10 mouse cellular contexts compared by ENCODE assay signal in genomic region chr5:111180091-111181053, GRCm38 (mm10).
A peak's percentile ranks its signal among the peaks of the same experiment; 100 is the strongest.
DNase-seq lines count a peak whose midpoint lies in the region; ATAC-seq and TF ChIP-seq lines count a peak whose summit lies in the region.
"Had no signal": no experiment of that assay in that cellular context is flagged by ENCODE, and none has a peak within 500 bp of the region (broad histone marks: within the 10 kb centered on the region; RNA-seq: fewer than 3 reads in every experiment).

No protein-coding gene starts in this region.

- no peaks in the 10 kb centered on the region for H3K9me3 ChIP-seq in forebrain, embryonic 10.5 days
- no peaks in the 10 kb centered on the region for H3K9me3 ChIP-seq in forebrain, embryonic 11.5 days (ENCODE audit: control insufficient read depth, low read length)
- no peaks in the 10 kb centered on the region for H3K9me3 ChIP-seq in hindbrain, embryonic 14.5 days (ENCODE audit: control insufficient read depth, low read length)
- H3K9me3 ChIP-seq in midbrain, embryonic 10.5 days (replicated peaks): no peaks in the 10 kb centered on the region
- H3K9me3 ChIP-seq: heart, embryonic 10.5 days had no signal

- no peak for TF ChIP-seq CTCF in brain, embryonic 14.5 days (IDR thresholded peaks at IDR 0.05; ENCODE audit: borderline replicate concordance, extremely low read depth, insufficient read depth, insufficient read length)
- no peak for TF ChIP-seq CTCF in cerebellum, adult 2 months (IDR thresholded peaks at IDR 0.05; ENCODE audit: borderline replicate concordance, insufficient read depth, low read depth, low read length)

- H3K36me3 ChIP-seq in forebrain, embryonic 10.5 days (replicated peaks): 0 out of 2 replicates have a peak, but pooled peaks cover 5% of the 10 kb centered on the region
- H3K36me3 ChIP-seq in forebrain, embryonic 11.5 days (ENCODE audit: control insufficient read depth, insufficient read depth, low read length): no peaks in the 10 kb centered on the region
- H3K36me3 ChIP-seq in hindbrain, embryonic 14.5 days (replicated peaks; ENCODE audit: control insufficient read depth, insufficient read depth): peaks cover 6% of the 10 kb centered on the region; the same call in 1 of the 2 replicates
- peaks cover 8% of the 10 kb centered on the region for H3K36me3 ChIP-seq in midbrain, embryonic 10.5 days

- no peak for DNase-seq in forebrain, embryonic 10.5 days (ENCODE audit: extremely low spot score, low spot score)
- DNase-seq in forebrain, embryonic 11.5 days (ENCODE audit: low spot score): no peak
- DNase-seq in brain, embryonic 14.5 days (ENCODE audit: low read depth): peak; percentile 63
- DNase-seq in hindbrain, embryonic 14.5 days (ENCODE audit: low spot score): no peak
- no peak for DNase-seq in midbrain, embryonic 10.5 days (ENCODE audit: low spot score)
- DNase-seq in urinary bladder, adult 2 months (ENCODE audit: low spot score): no peak
- DNase-seq in cerebellum, adult 2 months: no peak

- H3K4me1 ChIP-seq in forebrain, embryonic 10.5 days: peaks cover 41% of the 10 kb centered on the region
- H3K4me1 ChIP-seq in forebrain, embryonic 11.5 days (replicated peaks; ENCODE audit: control insufficient read depth, insufficient read depth, low read length): peaks cover 9% of the 10 kb centered on the region
- H3K4me1 ChIP-seq in hindbrain, embryonic 14.5 days (replicated peaks; ENCODE audit: control insufficient read depth, insufficient read depth, low read length): peaks cover 66% of the 10 kb centered on the region
- peaks cover 48% of the 10 kb centered on the region for H3K4me1 ChIP-seq in midbrain, embryonic 10.5 days
- 0 out of 2 replicates have a peak, but pooled peaks cover 2% of the 10 kb centered on the region for H3K4me1 ChIP-seq in cerebellum, adult 2 months (ENCODE audit: control insufficient read depth, insufficient read depth, low read length)

- no peak overlapping the region for H3K4me3 ChIP-seq in forebrain, embryonic 10.5 days
- no peak overlapping the region for H3K4me3 ChIP-seq in forebrain, embryonic 11.5 days (ENCODE audit: low read depth, low read length)
- no peak overlapping the region for H3K4me3 ChIP-seq in hindbrain, embryonic 14.5 days (replicated peaks; ENCODE audit: low read length)
- H3K4me3 ChIP-seq in midbrain, embryonic 10.5 days: no peak overlapping the region
- H3K4me3 ChIP-seq in cerebellum, adult 2 months (replicated peaks; ENCODE audit: insufficient read depth, low read depth, low read length): no peak overlapping the region
- H3K4me3 ChIP-seq: heart, embryonic 10.5 days; left cerebral cortex, adult 2 months had no signal

- no peaks in the 10 kb centered on the region for H3K27me3 ChIP-seq in forebrain, embryonic 10.5 days (ENCODE audit: poor library complexity, severe bottlenecking)
- H3K27me3 ChIP-seq in forebrain, embryonic 11.5 days (ENCODE audit: control insufficient read depth, insufficient read depth, low read length): no peaks in the 10 kb centered on the region
- H3K27me3 ChIP-seq in hindbrain, embryonic 14.5 days (ENCODE audit: control insufficient read depth, insufficient read depth, low read length): no peaks in the 10 kb centered on the region
- no peaks in the 10 kb centered on the region; the same call in 1 of the 2 replicates for H3K27me3 ChIP-seq in midbrain, embryonic 10.5 days (ENCODE audit: low read depth, poor library complexity, severe bottlenecking)
- H3K27me3 ChIP-seq in cerebellum, adult 2 months (ENCODE audit: control insufficient read depth, insufficient read depth, low read length): no peaks in the 10 kb centered on the region

- no peak overlapping the region for H3K9ac ChIP-seq in forebrain, embryonic 11.5 days (ENCODE audit: low read length)
- peak overlapping the region; percentile 40 for H3K9ac ChIP-seq in hindbrain, embryonic 14.5 days

- no peak overlapping the region for H3K4me2 ChIP-seq in forebrain, embryonic 11.5 days (ENCODE audit: low read depth, low read length, severe bottlenecking)
- H3K4me2 ChIP-seq in hindbrain, embryonic 14.5 days (replicated peaks): no peak overlapping the region

- ATAC-seq in forebrain, embryonic 11.5 days (replicated peaks; ENCODE audit: low FRiP score): no peak
- no peak for ATAC-seq in hindbrain, embryonic 14.5 days (ENCODE audit: low FRiP score)
- no peak for ATAC-seq in megakaryocyte progenitor cell, adult 5-6 weeks (replicated peaks; ENCODE audit: poor library complexity)

- WGBS in forebrain, embryonic 10.5 days: 86% methylated on average over 25 of the region's 25 CpGs
- WGBS in forebrain, embryonic 11.5 days: 83% methylated on average over 25 of the region's 25 CpGs
- 35% methylated on average over 25 of the region's 25 CpGs for WGBS in hindbrain, embryonic 14.5 days
- WGBS in midbrain, embryonic 10.5 days: 84% methylated on average over 25 of the region's 25 CpGs
- WGBS in cerebellum, adult 2 months: 65% methylated on average over 25 of the region's 25 CpGs

- TF ChIP-seq POLR2A in brain, embryonic 14.5 days (IDR thresholded peaks at IDR 0.05; ENCODE audit: borderline replicate concordance, extremely low read depth, insufficient read depth, insufficient read length, poor library complexity, severe bottlenecking): no peak
- TF ChIP-seq POLR2A in cerebellum, adult 2 months (IDR thresholded peaks at IDR 0.05; ENCODE audit: borderline replicate concordance, insufficient read depth, low read length): no peak

- peak overlapping the region; percentile 40 for H3K27ac ChIP-seq in forebrain, embryonic 10.5 days
- no peak overlapping the region for H3K27ac ChIP-seq in forebrain, embryonic 11.5 days (ENCODE audit: low read depth, low read length)
- H3K27ac ChIP-seq in hindbrain, embryonic 14.5 days: peak overlapping the region; percentile 77
- peak overlapping the region; percentile 34; the same call in 1 of the 2 replicates for H3K27ac ChIP-seq in midbrain, embryonic 10.5 days (replicated peaks)
- no peak overlapping the region for H3K27ac ChIP-seq in cerebellum, adult 2 months (ENCODE audit: insufficient read depth, low read length)
- H3K27ac ChIP-seq: heart, embryonic 10.5 days; left cerebral cortex, adult 2 months had no signal

Comparison
In these comparisons a context has a peak if more than half of its experiments do, and no peak if none do; other contexts are left out.
1. H3K27ac ChIP-seq: peak in forebrain, embryonic 10.5 days (single experiment), hindbrain, embryonic 14.5 days (single experiment) and midbrain, embryonic 10.5 days (single experiment); none in forebrain, embryonic 11.5 days (single experiment) and cerebellum, adult 2 months (single experiment).